Mouse (Mus musculus): ENCODE data around the gene Pycr1. TPM values are rescaled to one million over a fixed set of nuclear protein-coding genes. Genes with fewer than 3 reads are reported as not detected.
A peak's percentile ranks its signal among the peaks of the same experiment; 100 is the strongest.

The Pycr1 gene
- total and polyA plus RNA-seq, 3 experiments, result 21.0 to 75.3 (median 32.3) TPM

GRCm38 (mm10) chr11:120658876-120659410, 15.4 kb upstream of the Pycr1 start:
- no peaks in the 10 kb centered on the region for H3K36me3 ChIP-seq (replicated peaks in 1 of 2; ENCODE audit: control insufficient read depth in 1 of 2, insufficient read depth in 1 of 2, low read length in 1 of 2)
- H3K9ac ChIP-seq (ENCODE audit: insufficient read depth, low read depth), result no peak overlapping the region
- DNase-seq (ENCODE audit: extremely low read depth), result peak; percentile 67
- dilution Hi-C loops (cut with MboI; ENCODE audit: extremely low pct_ligation_motif_present, extremely low pct_unique_long_range_greater_than_20kb, low sequenced_read_pairs) (no loop called here), in situ Hi-C loops (cut with MboI; ENCODE audit: low pct_ligation_motif_present, low pct_unique_long_range_greater_than_20kb, low sequenced_read_pairs) (no loop called here)
- peak overlapping the region; percentile 39 for H3K4me2 ChIP-seq (ENCODE audit: insufficient read depth, low read depth, poor library complexity, severe bottlenecking)
- no peak overlapping the region for H3K4me3 ChIP-seq (replicated peaks in 1 of 3; ENCODE audit: low read depth in 2 of 3, low read length in 2 of 3, poor library complexity in 1 of 3)
- H3K27ac ChIP-seq (ENCODE audit: insufficient read depth, low read depth), result no peak overlapping the region
- TF ChIP-seq CHD2 (IDR thresholded peaks at IDR 0.05; ENCODE audit: low read length) (0 out of 2 replicates have a peak, but pooled peaks have one; percentile 26), ZKSCAN1 (IDR thresholded peaks at IDR 0.05; ENCODE audit: borderline replicate concordance, low read depth, low read length) (no peak), BHLHE40 (IDR thresholded peaks at IDR 0.05; ENCODE audit: low read depth, low read length) (no peak; the same call in 1 of the 2 replicates), MAX (IDR thresholded peaks at IDR 0.05; ENCODE audit: low read length) (peak; percentile 50; the same call in 1 of the 2 replicates), ZNF384 (IDR thresholded peaks at IDR 0.05; ENCODE audit: low read depth, low read length) (no peak), POLR2AphosphoS2 (IDR thresholded peaks at IDR 0.05; ENCODE audit: low read depth, low read length) (no peak), SIN3A (IDR thresholded peaks at IDR 0.05; ENCODE audit: low read length) (peak; percentile 55; the same call in 1 of the 2 replicates), POLR2A (IDR thresholded peaks at IDR 0.05; ENCODE audit: low read depth, low read length) (no peak), RAD21 (IDR thresholded peaks at IDR 0.05; ENCODE audit: low read depth, low read length) (peak; percentile 93), EP300 (IDR thresholded peaks at IDR 0.05; ENCODE audit: low read length) (no peak), SMC3 (IDR thresholded peaks at IDR 0.05; ENCODE audit: low read depth, low read length) (peak; percentile 99), MEF2A (IDR thresholded peaks at IDR 0.05; ENCODE audit: borderline replicate concordance, low read depth, low read length) (peak; percentile 73), CHD1 (IDR thresholded peaks at IDR 0.05; ENCODE audit: low read depth, low read length) (no peak), IRF4 (IDR thresholded peaks at IDR 0.05; ENCODE audit: low read depth, low read length) (peak; percentile 57; the same call in 1 of the 2 replicates), MAFK (IDR thresholded peaks at IDR 0.05; ENCODE audit: insufficient replicate concordance, low read length) (0 out of 2 replicates have a peak, but pooled peaks have one; percentile 32), HCFC1 (IDR thresholded peaks at IDR 0.05; ENCODE audit: low read depth, low read length) (peak; percentile 36; the same call in 1 of the 2 replicates), ELF1 (IDR thresholded peaks at IDR 0.05; ENCODE audit: low read depth, low read length) (0 out of 2 replicates have a peak, but pooled peaks have one; percentile 17), ZMIZ1 (IDR thresholded peaks at IDR 0.05; ENCODE audit: low read depth, low read length) (no peak), ZC3H11A (IDR thresholded peaks at IDR 0.05; ENCODE audit: low read depth, low read length) (peak; percentile 77), TCF12 (IDR thresholded peaks at IDR 0.05; ENCODE audit: low read depth, low read length) (0 out of 2 replicates have a peak, but pooled peaks have one; percentile 47), UBTF (IDR thresholded peaks at IDR 0.05; ENCODE audit: low read depth, low read length) (no peak), MAZ (IDR thresholded peaks at IDR 0.05; ENCODE audit: low read depth, low read length) (peak; percentile 58; the same call in 1 of the 2 replicates), RCOR1 (conservative IDR thresholded peaks at IDR 0.05; ENCODE audit: low read depth, low read length) (0 out of 2 replicates have a peak, but pooled peaks have one; percentile 37), ETS1 (conservative IDR thresholded peaks at IDR 0.05; ENCODE audit: low read depth, low read length) (no peak), USF2 (conservative IDR thresholded peaks at IDR 0.05; ENCODE audit: low read depth, low read length) (no peak), PAX5 (IDR thresholded peaks at IDR 0.05; ENCODE audit: low read length) (no peak), JUN (IDR thresholded peaks at IDR 0.05; ENCODE audit: insufficient read depth, low read depth, low read length) (no peak), USF1 (IDR thresholded peaks at IDR 0.05; ENCODE audit: low read depth, low read length) (no peak), TBP (conservative IDR thresholded peaks at IDR 0.05; ENCODE audit: low read depth, low read length) (no peak), JUND (conservative IDR thresholded peaks at IDR 0.05; ENCODE audit: low read depth, low read length) (no peak), KAT2A (IDR thresholded peaks at IDR 0.05; ENCODE audit: insufficient replicate concordance, low read length) (0 out of 2 replicates have a peak, but pooled peaks have one; percentile 13), NRF1 (IDR thresholded peaks at IDR 0.05; ENCODE audit: low read depth, low read length) (no peak), MYC (IDR thresholded peaks at IDR 0.05; ENCODE audit: low read depth, low read length) (no peak), E2F4 (IDR thresholded peaks at IDR 0.05; ENCODE audit: insufficient replicate concordance, low read depth, low read length) (no peak), MXI1 (IDR thresholded peaks at IDR 0.05; ENCODE audit: low read depth, low read length) (peak; percentile 62), NELFE (IDR thresholded peaks at IDR 0.05; ENCODE audit: low read depth, low read length) (peak; percentile 69; the same call in 1 of the 2 replicates), GABPA (IDR thresholded peaks at IDR 0.05; ENCODE audit: insufficient replicate concordance, low read depth, low read length) (no peak), CTCF (conservative IDR thresholded peaks at IDR 0.05 in 1 of 2, IDR thresholded peaks at IDR 0.05 in 1 of 2; ENCODE audit: low read depth in 2 of 2, low read length in 2 of 2) (peak; percentile 36 to 100; a peak in 3 of 4 replicates)
- H3K79me2 ChIP-seq (replicated peaks; ENCODE audit: control insufficient read depth, extremely low read depth, insufficient read depth, poor library complexity, severe bottlenecking), result no peaks in the 10 kb centered on the region
- peaks cover 7% of the 10 kb centered on the region for H3K9me3 ChIP-seq (replicated peaks; ENCODE audit: low read length)
- peaks cover 0 to 13% of the 10 kb centered on the region in 2 experiments; a peak in 3 of 4 replicates for H3K4me1 ChIP-seq (ENCODE audit: control insufficient read depth in 1 of 2, insufficient read depth in 2 of 2)
- H3K27me3 ChIP-seq (replicated peaks), result peaks cover 74% of the 10 kb centered on the region
